Mouse (Mus musculus) limb, embryonic 15.5 days (tissue): ENCODE measurements around the gene Fst. TPM values are rescaled to one million over a fixed set of nuclear protein-coding genes. Genes with fewer than 3 reads are reported as not detected.

Experiments
- ATAC-seq: fragments of 200-750 bp; cut with Nextera tagmentation; 2 replicates; pipeline ENCODE4 v1.8.0; 2017; ENCODE audit warnings: low read depth, moderate TSS enrichment; ENCODE audit not compliant: insufficient number of reproducible peaks, low FRiP score, low TSS enrichment
- H3K27ac ChIP-seq: fragments of 300-500 bp; sonication (generic); 2 replicates; pipeline ENCODE4 v1.5.1; 2015; ENCODE audit warnings: moderate library complexity, mild to moderate bottlenecking, inconsistent platforms
- H3K27me3 ChIP-seq: fragments of 300-500 bp; sonication (generic); 2 replicates; pipeline ENCODE4 v1.6.1; 2015; ENCODE audit warnings: inconsistent platforms
- H3K36me3 ChIP-seq: fragments of 300-500 bp; sonication (generic); 2 replicates; pipeline ENCODE4 v1.6.1; 2015; ENCODE audit warnings: inconsistent platforms
- H3K4me1 ChIP-seq: fragments of 300-500 bp; sonication (generic); 2 replicates; pipeline ENCODE4 v1.6.1; 2015; ENCODE audit warnings: inconsistent platforms
- H3K4me2 ChIP-seq: fragments of 300-500 bp; sonication (generic); 2 replicates; pipeline ENCODE4 v1.6.1; 2015; ENCODE audit warnings: mild to moderate bottlenecking, inconsistent platforms
- H3K4me3 ChIP-seq: fragments of 300-500 bp; sonication (generic); 2 replicates; pipeline ENCODE4 v1.5.1; 2015; ENCODE audit warnings: mild to moderate bottlenecking, inconsistent platforms
- H3K9ac ChIP-seq: fragments of 300-500 bp; sonication (generic); 2 replicates; pipeline ENCODE4 v1.6.1; 2015; ENCODE audit warnings: inconsistent platforms
- H3K9me3 ChIP-seq: fragments of 300-500 bp; sonication (generic); 2 replicates; pipeline ENCODE4 v1.6.1; 2016; ENCODE audit warnings: inconsistent platforms
- WGBS: fragments of 180-500 bp; shearing (Covaris S2); methylation state at CpG from one replicate; pipeline ENCODE4 v1.1.7; 2015; 5-methylcytosine and 5-hydroxymethylcytosine counted together
- polyA plus RNA-seq: library from polyadenylated mRNA; unstranded; fragments of >200 nt; fragmentation: Nextera tagmentation; extraction: Ambion mirVana; gene quantifications from 2 replicates; pipeline ENCODE4 v1.2.1, GENCODE M21; 2015

Fst gene
- polyA plus RNA-seq, 1 experiment from 2014 or later, result 53.4 TPM

DNA sequence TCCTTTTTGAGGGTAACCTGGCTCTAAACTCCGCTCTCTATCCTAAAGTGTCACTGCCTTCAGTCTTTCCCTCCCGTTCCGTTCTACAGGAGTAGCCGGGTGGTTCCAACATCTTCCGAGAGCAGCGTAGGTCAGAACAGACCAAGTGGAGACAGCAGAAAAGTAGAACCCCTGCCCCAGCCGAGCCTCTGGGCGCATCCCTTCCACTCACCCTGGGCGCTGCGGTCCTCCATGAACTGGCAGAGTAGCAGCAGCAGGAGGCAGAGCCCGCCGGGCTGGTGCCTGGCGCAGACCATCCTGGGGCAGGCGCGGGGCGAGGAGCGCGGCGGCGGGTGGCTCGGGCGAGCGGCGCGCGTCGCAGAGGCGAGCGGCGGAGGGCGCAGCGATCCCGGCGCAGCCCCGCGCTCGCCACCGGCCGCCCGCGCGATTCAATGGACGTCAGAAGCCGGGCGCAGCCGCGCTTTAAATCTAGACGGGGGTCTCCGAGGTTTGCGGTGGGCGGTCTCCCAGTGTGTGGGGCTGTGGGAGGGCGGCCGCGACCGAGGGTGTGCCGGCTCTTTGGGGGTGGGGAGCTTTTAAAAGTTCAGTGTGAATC is 363 bp downstream of the Fst start:
- 0 out of 2 replicates have a peak, but pooled peaks have one; percentile 42 for ATAC-seq
- peaks cover 26% of the 10 kb centered on the region for H3K4me1 ChIP-seq
- peak overlapping the region; percentile 82 for H3K27ac ChIP-seq
- peak overlapping the region; percentile 63 for H3K4me3 ChIP-seq
- H3K27me3 ChIP-seq, result peaks cover 49% of the 10 kb centered on the region
- no peaks in the 10 kb centered on the region for H3K36me3 ChIP-seq
- H3K4me2 ChIP-seq, result peak overlapping the region; percentile 96
- WGBS, result 0% methylated on average over 56 of the region's 56 CpGs
- peak overlapping the region; percentile 52 for H3K9ac ChIP-seq
- H3K9me3 ChIP-seq, result no peaks in the 10 kb centered on the region

DNA sequence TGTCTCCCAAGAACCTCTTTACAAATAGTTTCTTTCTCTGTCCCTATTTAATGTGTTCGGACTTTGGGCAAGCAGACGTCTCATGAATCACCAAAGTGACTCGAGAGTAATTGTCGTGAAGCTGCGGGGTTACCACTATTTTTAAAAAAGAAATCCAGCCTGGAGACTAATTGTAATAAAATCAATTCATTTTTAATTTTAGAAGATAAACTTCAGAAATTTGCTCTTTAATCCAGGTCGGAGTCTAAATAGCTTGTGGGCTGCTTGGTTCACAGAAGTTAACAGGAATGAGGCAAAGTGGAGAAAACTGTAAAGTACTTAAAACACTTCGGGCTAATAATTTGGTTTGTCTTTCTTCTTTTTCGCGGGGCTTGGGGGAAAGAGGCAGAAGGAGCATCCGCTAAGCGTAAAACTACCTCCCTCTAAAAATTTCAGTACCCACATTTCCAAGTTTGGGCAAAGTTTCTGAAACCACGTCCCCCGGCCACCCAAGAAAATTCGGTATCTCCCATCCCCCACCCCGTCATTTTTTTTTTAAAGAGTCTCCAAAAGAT is 1.1 kb downstream of the Fst start:
- Histone ChIP-seq H3K9me3 (no peaks in the 10 kb centered on the region), H3K27me3 (peaks cover 49% of the 10 kb centered on the region), H3K4me1 (peaks cover 26% of the 10 kb centered on the region), H3K4me3 (peak overlapping the region; percentile 63), H3K4me2 (peak overlapping the region; percentile 96), H3K36me3 (no peaks in the 10 kb centered on the region), H3K9ac (peak overlapping the region; percentile 52; the same call in 1 of the 2 replicates), H3K27ac (no peak overlapping the region)
- ATAC-seq, result no peak
- WGBS, result 1% methylated on average over 15 of the region's 15 CpGs

DNA sequence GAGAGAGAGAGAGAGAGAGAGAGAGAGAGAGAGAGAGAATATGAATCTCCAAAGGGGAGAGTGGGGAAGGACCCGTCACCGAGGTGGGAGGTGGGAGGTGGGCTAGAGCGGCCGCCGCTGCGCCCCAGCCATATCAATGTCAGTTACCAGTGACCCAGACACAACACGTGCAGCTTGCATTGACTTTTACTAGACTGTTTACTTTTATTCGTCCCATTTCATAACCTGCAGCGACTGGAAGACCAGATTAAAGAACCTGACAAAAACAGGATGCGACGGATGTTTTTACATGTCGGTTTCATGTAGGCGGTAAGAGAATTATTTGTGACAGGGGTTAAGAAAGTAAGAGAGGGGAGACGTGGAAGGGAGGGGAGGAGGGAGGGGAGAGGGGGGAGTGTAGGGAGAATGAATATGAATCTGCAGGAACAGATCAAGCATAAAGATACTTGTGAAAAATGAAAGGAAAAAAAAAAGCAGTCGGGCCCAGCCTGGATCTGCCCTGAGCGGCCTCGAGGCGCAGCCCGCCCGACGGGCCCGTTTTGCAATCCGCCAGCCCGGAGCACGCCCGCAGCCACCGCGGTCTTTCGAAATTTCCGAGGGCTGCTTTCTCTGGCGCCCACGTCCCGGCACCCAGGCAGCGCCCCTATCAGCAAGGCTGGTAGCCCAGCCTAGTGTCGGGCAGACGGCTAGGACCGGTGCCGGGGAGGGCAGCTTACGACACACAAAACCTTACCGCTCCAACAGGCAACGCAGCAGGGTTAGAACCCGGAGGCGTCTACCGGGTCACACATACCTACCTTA is 1.8 kb downstream of the Fst start:
- WGBS, result under 1% methylated on average over 44 of the region's 44 CpGs
- no peak for ATAC-seq
- Histone ChIP-seq H3K27ac (no peak overlapping the region), H3K9me3 (no peaks in the 10 kb centered on the region), H3K36me3 (no peaks in the 10 kb centered on the region), H3K4me1 (peaks cover 26% of the 10 kb centered on the region), H3K4me2 (peak overlapping the region; percentile 96), H3K9ac (0 out of 2 replicates have a peak overlapping the region, but pooled peaks have one; percentile 26), H3K4me3 (peak overlapping the region; percentile 63), H3K27me3 (peaks cover 49% of the 10 kb centered on the region)

DNA sequence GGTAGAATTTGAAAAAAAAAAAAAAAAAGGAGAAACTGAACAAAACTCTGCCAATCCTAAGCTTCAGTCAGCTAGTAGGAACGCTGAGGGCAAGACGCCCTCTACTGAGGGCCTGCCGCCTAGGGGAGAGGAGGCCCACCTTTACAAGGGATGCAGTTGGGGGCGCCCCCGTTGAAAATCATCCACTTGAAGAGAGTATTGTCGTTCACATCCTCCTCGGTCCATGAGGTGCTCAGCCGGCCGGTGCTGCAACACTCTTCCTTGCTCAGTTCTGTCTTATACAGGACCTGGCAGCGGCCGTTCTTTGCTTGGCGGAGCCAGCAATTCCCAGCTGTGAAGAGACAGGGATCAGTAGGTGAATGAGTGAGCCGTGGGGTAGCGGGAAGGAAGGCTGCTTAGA is 2.5 kb downstream of the Fst start:
- Histone ChIP-seq H3K27me3 (peaks cover 45% of the 10 kb centered on the region), H3K9me3 (no peaks in the 10 kb centered on the region), H3K9ac (no peak overlapping the region), H3K4me3 (peak overlapping the region; percentile 63), H3K27ac (no peak overlapping the region), H3K36me3 (no peaks in the 10 kb centered on the region), H3K4me2 (peak overlapping the region; percentile 96), H3K4me1 (peaks cover 26% of the 10 kb centered on the region)
- WGBS, result 4% methylated on average over 14 of the region's 14 CpGs
- no peak for ATAC-seq

DNA sequence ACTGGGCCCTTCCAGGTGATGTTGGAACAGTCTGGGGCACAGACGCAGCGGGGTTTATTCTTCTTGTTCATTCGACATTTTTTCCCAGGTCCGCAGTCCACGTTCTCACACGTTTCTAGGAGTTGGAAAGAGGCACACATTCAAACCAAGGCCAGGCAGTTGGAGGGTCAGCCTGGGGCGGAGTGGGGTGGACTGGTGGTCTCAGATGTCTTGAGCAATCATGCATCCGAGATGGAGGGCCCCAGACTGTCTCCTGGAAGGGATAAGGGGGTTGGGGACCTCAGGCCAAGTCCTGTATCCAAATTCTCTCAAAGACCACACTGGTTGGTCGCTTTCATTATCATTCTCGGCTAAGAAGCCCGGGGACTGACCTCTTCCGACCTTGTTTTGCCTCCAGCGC is 3.0 kb downstream of the Fst start:
- H3K4me2 ChIP-seq, result peak overlapping the region; percentile 96
- peaks cover 26% of the 10 kb centered on the region for H3K4me1 ChIP-seq
- no peak overlapping the region for H3K27ac ChIP-seq
- no peaks in the 10 kb centered on the region for H3K9me3 ChIP-seq
- H3K9ac ChIP-seq, result no peak overlapping the region
- H3K4me3 ChIP-seq, result peak overlapping the region; percentile 63
- no peak for ATAC-seq
- peaks cover 45% of the 10 kb centered on the region for H3K27me3 ChIP-seq
- H3K36me3 ChIP-seq, result no peaks in the 10 kb centered on the region
- 50% methylated on average over 13 of the region's 13 CpGs for WGBS

DNA sequence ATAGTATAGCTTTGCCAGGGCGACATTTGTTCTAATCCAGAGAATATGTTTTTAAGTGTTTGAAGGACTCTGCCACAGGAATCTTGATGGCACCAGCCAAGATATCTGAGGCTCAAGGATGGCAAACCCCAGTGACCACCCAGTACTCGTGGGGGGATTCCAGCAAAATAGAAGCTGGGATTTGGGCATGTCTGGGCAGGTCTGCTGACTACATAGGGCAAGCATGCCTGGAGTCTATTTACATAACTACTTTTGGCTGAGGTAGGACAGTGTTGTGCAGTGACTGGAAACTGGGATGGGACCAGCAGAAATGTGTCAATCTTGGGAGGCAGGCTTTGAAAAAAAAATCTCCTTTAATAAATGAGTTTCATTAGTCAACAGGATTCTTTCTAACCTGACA is 11.5 kb downstream of the Fst start:
- no peak overlapping the region for H3K4me2 ChIP-seq
- ATAC-seq, result no peak
- no peak overlapping the region for H3K9ac ChIP-seq
- H3K36me3 ChIP-seq, result no peaks in the 10 kb centered on the region
- no peaks in the 10 kb centered on the region for H3K27me3 ChIP-seq
- H3K9me3 ChIP-seq, result no peaks in the 10 kb centered on the region
- WGBS, result 75% methylated on average over 2 of the region's 2 CpGs
- H3K4me1 ChIP-seq, result no peaks in the 10 kb centered on the region
- no peak overlapping the region for H3K4me3 ChIP-seq
- H3K27ac ChIP-seq, result no peak overlapping the region

DNA sequence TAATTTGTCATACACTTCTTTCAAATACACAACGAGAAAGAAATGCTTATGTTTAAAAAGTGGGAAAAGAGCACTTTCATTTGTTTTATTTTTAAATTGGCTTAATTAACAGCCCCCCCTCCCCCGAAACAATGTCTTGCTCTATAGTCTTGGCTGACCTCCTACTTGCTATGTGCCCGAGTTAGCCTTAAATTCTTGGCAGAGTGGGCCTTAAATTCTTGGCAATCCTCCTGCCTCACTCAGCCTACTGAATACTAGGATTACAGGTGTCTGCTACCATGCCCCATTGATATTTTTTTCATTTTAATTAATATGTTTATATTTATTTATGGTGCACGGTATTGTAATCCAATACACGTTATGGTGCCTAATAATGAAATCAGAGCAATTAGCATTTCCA is 26.3 kb downstream of the Fst start:
- Histone ChIP-seq H3K9ac (no peak overlapping the region), H3K4me3 (no peak overlapping the region), H3K9me3 (no peaks in the 10 kb centered on the region), H3K4me2 (no peak overlapping the region), H3K27ac (no peak overlapping the region), H3K36me3 (no peaks in the 10 kb centered on the region), H3K4me1 (no peaks in the 10 kb centered on the region), H3K27me3 (no peaks in the 10 kb centered on the region)
- WGBS, result 73% methylated on average over 5 of the region's 5 CpGs
- no peak for ATAC-seq

DNA sequence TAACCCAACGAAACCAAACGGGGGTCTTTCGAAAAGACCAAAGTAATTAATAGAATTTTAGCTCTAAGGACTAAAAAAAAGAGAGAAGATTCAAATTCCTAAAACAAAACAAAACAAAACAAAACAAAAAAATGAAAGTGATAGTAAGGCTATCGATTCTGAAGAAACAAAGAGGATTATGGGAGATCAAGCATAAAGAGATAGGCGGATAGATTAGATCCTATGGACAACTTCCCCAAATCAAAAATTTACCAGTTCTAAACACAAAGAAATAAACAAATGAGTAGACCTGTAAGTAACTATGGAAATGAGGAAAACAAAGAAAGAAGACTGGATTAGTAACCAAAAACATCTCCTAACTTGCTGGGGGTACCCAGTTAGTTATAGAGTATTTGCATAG is 33.5 kb downstream of the Fst start:
- H3K4me1 ChIP-seq, result no peaks in the 10 kb centered on the region
- 95% methylated on average over 5 of the region's 5 CpGs for WGBS
- H3K27me3 ChIP-seq, result no peaks in the 10 kb centered on the region
- no peak overlapping the region for H3K4me2 ChIP-seq
- H3K27ac ChIP-seq, result no peak overlapping the region
- H3K9me3 ChIP-seq, result no peaks in the 10 kb centered on the region
- no peak overlapping the region for H3K4me3 ChIP-seq
- ATAC-seq, result no peak
- H3K36me3 ChIP-seq, result no peaks in the 10 kb centered on the region
- H3K9ac ChIP-seq, result no peak overlapping the region

DNA sequence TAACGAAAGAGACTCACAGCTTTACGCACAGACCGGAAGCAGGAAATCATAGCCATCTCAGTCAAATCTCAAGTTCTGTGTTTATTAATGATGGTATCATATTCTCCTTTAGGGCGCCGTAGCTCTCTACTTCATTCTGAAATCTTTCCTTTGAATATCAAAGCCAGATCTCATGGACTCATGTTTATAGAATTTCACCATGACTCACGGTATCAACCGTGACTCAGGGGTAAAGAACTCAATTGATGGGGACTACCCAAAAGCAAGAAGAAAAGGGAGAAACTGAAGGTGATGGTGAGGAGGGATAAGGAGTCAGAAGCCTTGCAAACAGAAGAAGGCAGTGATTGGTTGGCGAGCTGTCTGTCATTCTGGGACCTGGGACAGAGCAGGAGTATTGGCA is 38.5 kb downstream of the Fst start:
- 65% methylated on average over 8 of the region's 8 CpGs for WGBS
- ATAC-seq, result no peak
- no peaks in the 10 kb centered on the region for H3K27me3 ChIP-seq

DNA sequence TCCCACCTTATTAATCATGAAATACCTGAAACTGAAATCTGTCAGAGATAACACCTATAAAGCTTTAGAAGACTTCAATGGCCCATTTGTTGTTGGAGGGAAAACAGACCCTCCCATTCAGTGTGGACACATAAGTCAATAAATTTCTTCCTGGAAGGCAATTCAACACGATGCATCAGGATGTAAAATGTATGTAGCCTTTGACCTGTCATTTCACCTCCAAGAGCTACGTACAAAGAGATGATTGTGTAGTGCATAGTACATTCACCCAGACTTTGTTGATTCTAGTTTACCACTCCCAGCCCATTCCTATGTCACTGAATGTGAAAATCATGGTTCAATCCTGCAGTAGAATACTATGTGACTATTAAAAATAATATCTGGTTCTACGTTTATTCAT is 39.4 kb downstream of the Fst start:
- Histone ChIP-seq H3K9me3 (no peaks in the 10 kb centered on the region), H3K27ac (no peak overlapping the region), H3K4me1 (no peaks in the 10 kb centered on the region), H3K9ac (no peak overlapping the region), H3K4me3 (no peak overlapping the region), H3K36me3 (no peaks in the 10 kb centered on the region), H3K27me3 (no peaks in the 10 kb centered on the region), H3K4me2 (no peak overlapping the region)
- WGBS, result 70% methylated on average over 3 of the region's 3 CpGs
- no peak for ATAC-seq

More for the DNA sequence above, 38.5 kb downstream of the Fst start:
- H3K27ac ChIP-seq, result no peak overlapping the region
- H3K4me2 ChIP-seq, result no peak overlapping the region
- no peaks in the 10 kb centered on the region for H3K9me3 ChIP-seq
- no peaks in the 10 kb centered on the region for H3K36me3 ChIP-seq
- no peaks in the 10 kb centered on the region for H3K4me1 ChIP-seq
- no peak overlapping the region for H3K9ac ChIP-seq
- H3K4me3 ChIP-seq, result no peak overlapping the region

DNA sequence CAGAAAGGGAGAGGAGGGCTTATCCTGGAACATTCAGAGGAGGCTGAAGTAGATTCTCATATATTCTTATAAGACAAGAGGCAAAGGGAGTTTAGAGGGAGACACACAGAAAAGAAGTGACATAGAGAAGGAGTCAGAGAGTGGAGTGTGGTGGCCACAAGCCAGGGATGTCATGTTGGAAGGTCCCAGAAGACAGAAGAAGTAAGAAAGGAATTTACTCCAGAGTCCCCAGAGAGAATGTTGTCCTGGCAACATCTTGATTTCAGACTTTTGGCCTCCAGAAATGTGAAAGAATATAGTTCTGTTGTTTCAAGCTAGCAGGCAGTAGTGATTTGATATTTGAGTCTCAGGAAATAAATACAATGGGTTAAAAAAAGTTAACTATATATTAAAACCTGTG is 46.4 kb downstream of the Fst start:
- Histone ChIP-seq H3K27ac (no peak overlapping the region), H3K9ac (no peak overlapping the region), H3K4me2 (no peak overlapping the region), H3K27me3 (no peaks in the 10 kb centered on the region), H3K4me1 (no peaks in the 10 kb centered on the region), H3K4me3 (no peak overlapping the region), H3K9me3 (no peaks in the 10 kb centered on the region), H3K36me3 (no peaks in the 10 kb centered on the region)
- ATAC-seq, result no peak

DNA sequence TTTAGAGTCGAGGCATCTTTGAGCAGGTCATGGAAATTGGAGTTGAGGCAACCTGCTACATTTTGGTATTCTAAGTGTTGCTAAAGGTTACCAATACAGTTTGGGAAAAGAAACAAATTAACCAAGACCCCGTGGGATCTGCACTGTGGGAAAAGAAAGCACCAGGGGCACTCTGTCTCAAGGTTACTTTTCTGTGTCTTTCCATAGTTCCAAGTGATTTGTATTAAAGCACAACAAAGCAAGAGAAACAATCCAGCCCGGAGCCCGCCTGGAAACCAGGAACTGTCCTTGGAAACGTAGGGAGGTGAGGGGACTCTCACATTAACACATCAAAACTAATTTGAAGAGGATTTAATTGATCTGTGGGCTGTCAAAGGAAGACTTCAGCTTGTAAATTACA is 51.9 kb downstream of the Fst start:
- H3K36me3 ChIP-seq, result no peaks in the 10 kb centered on the region
- H3K9ac ChIP-seq, result no peak overlapping the region
- 21% methylated on average over 5 of the region's 5 CpGs for WGBS
- no peaks in the 10 kb centered on the region for H3K9me3 ChIP-seq
- H3K27ac ChIP-seq, result no peak overlapping the region
- ATAC-seq, result no peak
- H3K4me1 ChIP-seq, result no peaks in the 10 kb centered on the region
- no peaks in the 10 kb centered on the region for H3K27me3 ChIP-seq
- no peak overlapping the region for H3K4me3 ChIP-seq
- H3K4me2 ChIP-seq, result no peak overlapping the region
